Mouse (Mus musculus) kidney, postnatal 36 days (tissue): ENCODE results near the gene Prcd.

Experiments used
- DNase-seq, 2 experiments: peaks; one replicate each; pipeline ENCODE4 v3.0.0; 2021 to 2022; ENCODE audit warnings: mixed read lengths in 2 of 2

Gene Prcd

GRCm38 (mm10) chr11:116694250-116695193, 41.2 kb downstream of the Prcd start:
- peak; percentile 68 to 77 for DNase-seq

- peak; percentile 53 to 61 for DNase-seq
Measured at GRCm38 (mm10) chr11:116695194-116695880, 42.0 kb downstream of the Prcd start.

GRCm38 (mm10) chr11:116696426-116696825, 43.1 kb downstream of the Prcd start:
- no peak for DNase-seq

GRCm38 (mm10) chr11:116697521-116697920, 44.2 kb downstream of the Prcd start:
- DNase-seq = no peak

GRCm38 (mm10) chr11:116701377-116701841, 48.1 kb downstream of the Prcd start:
- peak; percentile 45 to 71 for DNase-seq

- DNase-seq = no peak
Measured at GRCm38 (mm10) chr11:116704336-116705035, 51.2 kb downstream of the Prcd start.

GRCm38 (mm10) chr11:116705204-116705608, 51.9 kb downstream of the Prcd start:
- DNase-seq = peak in 1 of 2 experiments; percentile 37

GRCm38 (mm10) chr11:116706363-116706762, 53.0 kb downstream of the Prcd start:
- DNase-seq = no peak

GRCm38 (mm10) chr11:116710171-116710570, 56.8 kb downstream of the Prcd start:
- no peak for DNase-seq

- no peak for DNase-seq
Measured at GRCm38 (mm10) chr11:116710793-116711192, 57.5 kb downstream of the Prcd start.

- DNase-seq = no peak
Measured at GRCm38 (mm10) chr11:116714052-116714451, 60.7 kb downstream of the Prcd start.
